20 mouse cellular contexts compared by ENCODE assay signal in the genomic region with DNA sequence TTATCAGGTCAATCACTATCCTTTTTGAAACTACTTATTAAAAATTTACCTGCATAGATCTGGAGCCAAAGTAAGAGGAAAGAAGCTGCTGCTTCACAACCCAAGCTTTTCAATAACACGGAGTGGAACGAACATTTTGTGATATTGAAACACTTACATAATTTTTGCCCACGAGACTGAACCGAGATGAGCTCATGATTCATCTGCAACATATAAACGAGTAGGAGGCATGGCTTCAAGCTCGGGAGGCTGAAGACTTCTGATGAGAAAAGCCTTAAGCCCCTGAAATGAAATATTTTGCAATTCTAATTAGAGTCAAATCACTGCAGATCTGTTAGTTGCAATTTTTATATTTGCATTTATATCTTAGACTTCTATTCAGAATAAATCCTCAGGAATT.
DNase-seq lines count a peak whose midpoint lies in the region; TF ChIP-seq lines count a peak whose summit lies in the region.
"Had no signal": no experiment of that assay in that cellular context is flagged by ENCODE, and none has a peak within 500 bp of the region (broad histone marks: within the 10 kb centered on the region; RNA-seq: fewer than 3 reads in every experiment).

No protein-coding gene starts in this region.

- peak; percentile 24 to 82 for DNase-seq in layer of hippocampus, adult 2 months (ENCODE audit: low spot score in 2 of 2)
- no peak for DNase-seq in layer of hippocampus, postnatal 36 days
- peak; percentile 76 for DNase-seq in layer of hippocampus, adult 9-11 months
- peak; percentile 30 for DNase-seq in right cerebral cortex, postnatal 25 days
- DNase-seq in adrenal gland, postnatal 4 days (ENCODE audit: low spot score in 2 of 2) = no peak
- no peak for DNase-seq in kidney, postnatal 25 days
- DNase-seq: cerebellum, adult 9-11 months; gastrocnemius, postnatal 10 days; kidney, adult 9 months; kidney, postnatal 36 days; lung, adult 2 months; lung, postnatal 36 days; retina, postnatal 1 day had no signal

- peaks cover 10% of the 10 kb centered on the region for H3K4me1 ChIP-seq in cortical plate, adult 2 months (ENCODE audit: control insufficient read depth, insufficient read depth, low read length)
- H3K4me1 ChIP-seq: embryonic facial prominence, embryonic 13.5 days; heart, embryonic 13.5 days; intestine, embryonic 15.5 days; limb, embryonic 10.5 days had no signal

- H3K4me3 ChIP-seq in layer of hippocampus, adult 2 months = no peak overlapping the region
- H3K4me3 ChIP-seq in cortical plate, adult 2 months (ENCODE audit: insufficient read depth, low read length) = no peak overlapping the region
- H3K4me3 ChIP-seq: embryonic facial prominence, embryonic 13.5 days; heart, embryonic 13.5 days; intestine, embryonic 15.5 days; limb, embryonic 10.5 days had no signal

- H3K27ac ChIP-seq in layer of hippocampus, adult 2 months = peak overlapping the region; percentile 95
- no peak overlapping the region for H3K27ac ChIP-seq in cortical plate, adult 2 months (ENCODE audit: insufficient read depth, low read length)
- H3K27ac ChIP-seq: embryonic facial prominence, embryonic 13.5 days; heart, embryonic 13.5 days; hindbrain, embryonic 14.5 days; intestine, embryonic 15.5 days; limb, embryonic 10.5 days; stomach, postnatal 0 days had no signal

- 0 out of 2 replicates have a peak, but pooled peaks have one; percentile 9 for TF ChIP-seq POLR2A in cortical plate, adult 2 months (IDR thresholded peaks at IDR 0.05; ENCODE audit: extremely low read depth, insufficient read depth, low read length)

- no peak for TF ChIP-seq CTCF in layer of hippocampus, adult 2 months (conservative IDR thresholded peaks at IDR 0.05)
- no peak for TF ChIP-seq CTCF in cortical plate, adult 2 months (IDR thresholded peaks at IDR 0.05; ENCODE audit: extremely low read depth, insufficient read depth, low read length)

Comparison
In these comparisons a context has a peak if more than half of its experiments do, and no peak if none do; other contexts are left out.
1. DNase-seq: peak in layer of hippocampus, adult 2 months (2 of 2), layer of hippocampus, adult 9-11 months (single experiment) and right cerebral cortex, postnatal 25 days (single experiment); none in layer of hippocampus, postnatal 36 days (0 of 2), adrenal gland, postnatal 4 days (0 of 2) and kidney, postnatal 25 days (0 of 2).